Mouse (Mus musculus) lung, adult 2 months (tissue): ENCODE results near the gene Enah.

Experiments
- CTCF ChIP-seq: fragments of 200-500 bp; IDR thresholded peaks from 2 replicates; pipeline ENCODE4 v1.5.1; 2011; ENCODE audit warnings: mild to moderate bottlenecking, low read length, control low read depth; ENCODE audit not compliant: insufficient read depth
- POLR2A ChIP-seq: fragments of 200-500 bp; IDR thresholded peaks from 2 replicates; pipeline ENCODE4 v1.6.1; 2011; ENCODE audit warnings: low read depth, mild to moderate bottlenecking, control low read depth, low read length, borderline replicate concordance; ENCODE audit errors: extremely low read depth

DNA sequence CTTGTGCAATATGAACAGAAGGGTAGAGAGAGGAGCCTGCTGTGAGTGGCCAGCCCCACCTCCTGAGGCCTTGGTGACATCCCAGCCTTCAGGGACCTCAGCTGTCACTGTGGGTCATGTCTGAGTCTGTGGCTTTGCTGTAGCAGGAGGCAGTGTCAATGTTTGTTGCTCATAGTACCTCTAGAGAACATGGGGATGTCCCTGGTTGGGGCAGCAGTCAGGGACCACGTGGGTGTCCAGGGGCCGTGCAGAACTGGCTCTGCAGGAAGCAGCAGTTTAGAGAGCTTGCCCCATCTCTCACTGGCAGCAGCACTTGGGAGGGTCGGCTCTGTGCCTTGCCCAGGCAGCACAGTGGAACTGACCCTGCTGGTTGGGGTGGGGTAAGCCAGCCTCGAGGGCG lies 142.7 kb downstream of the Enah start:
- TF ChIP-seq POLR2A (no peak), CTCF (no peak)
